Mouse (Mus musculus) kidney, adult 2 months (tissue): ENCODE results near the gene Dvl3.

ENCODE experiments used
- CTCF ChIP-seq: fragments of 200-500 bp; conservative IDR thresholded peaks from 2 replicates; pipeline ENCODE4 v1.5.1; 2011; ENCODE audit warnings: low read depth, mild to moderate bottlenecking, control low read depth, low read length, moderate library complexity, mixed read lengths; ENCODE audit not compliant: insufficient read depth, insufficient read length
- POLR2A ChIP-seq: fragments of 200-500 bp; IDR thresholded peaks from one replicate; pipeline ENCODE4 v1.6.1; 2011; ENCODE audit warnings: low read depth, low read length, control low read depth

DNA sequence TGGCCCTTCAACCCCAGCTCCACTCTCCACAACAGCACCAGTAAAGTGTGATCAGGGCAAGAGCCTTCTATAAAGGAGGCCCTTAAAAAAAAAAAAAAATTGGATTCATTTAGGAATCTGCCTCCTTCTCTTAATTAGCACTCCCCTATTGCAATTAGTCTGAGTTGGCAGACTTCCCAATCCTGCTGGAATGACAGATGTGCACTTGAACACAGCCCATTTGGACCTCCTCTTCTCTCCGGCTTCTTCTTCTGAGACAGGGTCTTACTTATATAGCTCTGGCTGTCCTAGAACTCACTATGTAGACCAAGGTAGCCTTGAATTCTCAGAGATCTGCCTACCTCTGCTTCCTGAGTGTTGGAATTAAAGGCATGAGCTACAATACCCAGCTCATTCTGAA lies 12.6 kb downstream of the Dvl3 start:
- no peak for TF ChIP-seq CTCF
- TF ChIP-seq POLR2A: no peak
